Mouse (Mus musculus): Measurements from ENCODE around the gene Gm38100. TPM values are rescaled to one million over a fixed set of nuclear protein-coding genes. Genes with fewer than 3 reads are reported as not detected.

Gm38100 gene
- not detected in 2 replicates for polyA plus RNA-seq (2015; fragmentation: Nextera tagmentation; extraction: Ambion mirVana)

DNA sequence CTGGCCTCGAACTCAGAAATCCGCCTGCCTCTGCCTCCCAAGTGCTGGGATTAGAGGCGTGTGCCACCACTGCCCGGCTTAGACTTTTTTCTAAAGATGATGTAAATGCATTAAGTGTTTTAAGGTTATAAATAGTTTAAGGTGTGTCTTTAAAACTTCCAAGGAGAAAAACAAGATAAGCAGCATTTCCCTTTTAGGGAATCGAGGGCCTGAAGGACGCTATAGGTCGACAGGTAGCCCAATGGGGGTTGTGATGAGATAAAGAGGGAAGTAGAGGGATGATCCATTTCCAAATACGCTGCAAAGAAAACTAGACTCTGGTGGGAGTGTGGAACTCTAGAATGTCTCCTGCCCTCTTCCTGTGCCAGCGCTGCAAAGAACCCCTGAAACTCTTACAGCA lies at the start of gene Gm38100:
Gene Gm38100, plus strand, starts transcription at position 301 of the 400 bp plus-strand sequence.
- Histone ChIP-seq H3K4me3 (no peak within 1 kb of the TSS), H3K27me3 (no peaks in the 10 kb centered on the region), H3K9ac (no peak within 1 kb of the TSS), H3K36me3 (no peaks in the 10 kb centered on the region), H3K27ac (replicated peaks) (no peak within 1 kb of the TSS), H3K4me1 (replicated peaks) (no peaks in the 10 kb centered on the region), H3K4me2 (no peak within 1 kb of the TSS), H3K9me3 (no peaks in the 10 kb centered on the region)
- 91% methylated on average over 9 of the region's 9 CpGs for WGBS
- ATAC-seq (ENCODE audit: low read depth): no peak

GRCm38 (mm10) chr1:175870716-175871115 lies 49.4 kb upstream of the Gm38100 start:
- no peak for ATAC-seq (ENCODE audit: low read depth)
- Histone ChIP-seq H3K27me3 (no peaks in the 10 kb centered on the region), H3K4me3 (no peak overlapping the region), H3K9me3 (no peaks in the 10 kb centered on the region), H3K9ac (no peak overlapping the region), H3K36me3 (no peaks in the 10 kb centered on the region), H3K27ac (replicated peaks) (no peak overlapping the region), H3K4me2 (no peak overlapping the region), H3K4me1 (replicated peaks) (peaks cover 16% of the 10 kb centered on the region; the same call in 1 of the 2 replicates)
- WGBS: 59% methylated on average over 3 of the region's 3 CpGs

DNA sequence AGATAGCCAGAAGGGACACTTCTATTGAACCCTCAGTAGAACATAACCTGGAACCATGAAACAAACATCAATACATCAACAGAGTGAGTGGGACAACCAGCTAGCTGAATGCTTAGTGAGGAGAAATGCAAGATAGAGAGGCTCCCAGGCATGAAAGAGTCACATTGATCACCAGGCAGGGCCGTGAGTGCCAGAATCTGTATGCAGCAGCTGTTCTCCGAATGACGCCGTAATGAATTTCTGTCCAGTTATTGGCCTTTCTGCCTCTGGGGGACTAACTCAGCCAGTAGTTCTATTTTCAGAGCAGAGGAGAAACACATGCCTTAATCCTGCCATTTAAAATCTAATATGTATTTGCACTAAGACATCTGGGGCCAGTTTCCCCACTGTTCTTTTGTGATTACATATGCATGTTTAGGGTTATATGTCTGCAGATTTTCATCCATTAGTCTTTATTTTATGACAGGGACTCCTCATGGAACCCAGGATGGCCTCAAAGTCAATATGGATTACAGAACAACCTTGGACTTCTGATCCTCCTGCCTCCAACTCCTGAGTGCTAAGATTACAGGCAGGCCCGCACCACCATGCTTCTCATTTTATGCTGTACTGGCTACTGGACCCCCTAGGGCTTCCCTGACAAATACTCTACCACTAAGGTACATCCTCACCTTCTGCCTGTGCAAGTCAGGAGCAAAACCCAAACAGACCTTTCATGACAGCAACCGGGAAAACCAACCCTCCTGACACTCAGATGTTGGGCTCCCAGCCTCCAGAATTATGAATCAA lies 47.9 kb upstream of the Gm38100 start:
- peak overlapping the region; percentile 25; the same call in 1 of the 2 replicates for H3K27ac ChIP-seq (replicated peaks)
- H3K4me1 ChIP-seq (replicated peaks): peaks cover 16% of the 10 kb centered on the region; the same call in 1 of the 2 replicates
- no peaks in the 10 kb centered on the region for H3K27me3 ChIP-seq
- no peaks in the 10 kb centered on the region for H3K9me3 ChIP-seq
- H3K4me2 ChIP-seq: no peak overlapping the region
- 41% methylated on average over 6 of the region's 6 CpGs for WGBS
- ATAC-seq (ENCODE audit: low read depth): peak; percentile 71
- H3K36me3 ChIP-seq: no peaks in the 10 kb centered on the region
- H3K4me3 ChIP-seq: no peak overlapping the region
- no peak overlapping the region for H3K9ac ChIP-seq

DNA sequence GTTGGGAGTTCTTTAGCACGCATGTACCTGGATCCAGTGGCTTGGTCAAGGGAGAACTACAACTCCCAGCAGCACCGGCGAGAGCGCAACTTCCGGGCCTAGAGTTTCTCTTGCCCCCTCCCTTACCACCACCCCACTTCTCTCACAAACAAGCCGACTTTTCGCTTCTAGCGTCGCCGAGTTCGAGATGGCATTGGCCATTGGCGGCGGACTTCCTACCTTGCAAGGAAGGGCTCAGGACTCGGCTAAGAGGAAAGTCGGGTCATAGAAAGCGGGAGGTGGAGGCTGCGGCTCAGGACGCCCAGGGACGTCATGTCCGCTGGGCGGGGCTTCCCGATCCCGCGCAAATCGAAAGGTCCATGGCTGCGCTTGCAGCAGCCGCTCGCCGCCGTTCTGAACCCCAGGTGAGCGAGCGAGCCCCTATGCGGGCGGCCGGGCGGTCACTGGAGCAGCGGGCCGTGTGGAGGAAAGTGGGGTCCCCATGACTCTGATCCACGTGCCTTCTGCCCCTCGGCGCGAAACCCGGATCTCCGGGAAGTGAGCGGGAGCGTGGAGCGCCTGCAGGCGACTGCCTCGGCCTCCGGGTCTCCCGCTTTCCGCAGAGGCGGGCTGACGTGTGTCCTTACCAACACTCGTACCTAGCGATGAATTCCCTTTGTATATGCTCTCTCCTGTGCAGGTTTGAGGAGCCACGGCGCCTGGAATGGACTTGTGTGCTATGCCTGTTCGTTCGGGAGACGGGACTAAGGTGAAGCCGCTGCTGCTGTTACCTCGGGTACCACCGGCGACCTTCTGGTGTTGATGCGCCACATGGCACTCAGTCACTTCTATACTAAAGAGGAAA lies 39.5 kb upstream of the Gm38100 start, which contains the start of gene Exo1:
Gene Exo1, plus strand, starts transcription at position 129 of the 844 bp plus-strand sequence.
- ATAC-seq (ENCODE audit: low read depth): peak; percentile 98
- Histone ChIP-seq H3K9me3 (no peaks in the 10 kb centered on the region), H3K27me3 (no peaks in the 10 kb centered on the region), H3K36me3 (no peaks in the 10 kb centered on the region), H3K4me2 (peak within 1 kb of the TSS; percentile 91), H3K4me3 (peak within 1 kb of the TSS; percentile 76), H3K4me1 (replicated peaks) (peaks cover 11% of the 10 kb centered on the region), H3K9ac (peak within 1 kb of the TSS; percentile 71), H3K27ac (replicated peaks) (peak within 1 kb of the TSS; percentile 75)
- under 1% methylated on average over 64 of the region's 66 CpGs for WGBS

- no peak overlapping the region for H3K4me2 ChIP-seq
- H3K27ac ChIP-seq (replicated peaks): no peak overlapping the region
- WGBS: 89% methylated on average over 3 of the region's 3 CpGs
- no peaks in the 10 kb centered on the region for H3K27me3 ChIP-seq
- H3K9me3 ChIP-seq: no peaks in the 10 kb centered on the region
- no peaks in the 10 kb centered on the region for H3K36me3 ChIP-seq
- no peak overlapping the region for H3K4me3 ChIP-seq
- peaks cover 11% of the 10 kb centered on the region for H3K4me1 ChIP-seq (replicated peaks)
- ATAC-seq (ENCODE audit: low read depth): no peak
- no peak overlapping the region for H3K9ac ChIP-seq
Measured at GRCm38 (mm10) chr1:175883398-175883797, 36.7 kb upstream of the Gm38100 start.

- Histone ChIP-seq H3K9me3 (no peaks in the 10 kb centered on the region), H3K4me2 (no peak overlapping the region), H3K4me1 (replicated peaks) (no peaks in the 10 kb centered on the region), H3K27ac (replicated peaks) (no peak overlapping the region), H3K4me3 (no peak overlapping the region), H3K36me3 (no peaks in the 10 kb centered on the region), H3K27me3 (no peaks in the 10 kb centered on the region), H3K9ac (no peak overlapping the region)
- ATAC-seq (ENCODE audit: low read depth): no peak
- 94% methylated on average over 6 of the region's 6 CpGs for WGBS
Measured at GRCm38 (mm10) chr1:175893263-175893662, 26.9 kb upstream of the Gm38100 start.

DNA sequence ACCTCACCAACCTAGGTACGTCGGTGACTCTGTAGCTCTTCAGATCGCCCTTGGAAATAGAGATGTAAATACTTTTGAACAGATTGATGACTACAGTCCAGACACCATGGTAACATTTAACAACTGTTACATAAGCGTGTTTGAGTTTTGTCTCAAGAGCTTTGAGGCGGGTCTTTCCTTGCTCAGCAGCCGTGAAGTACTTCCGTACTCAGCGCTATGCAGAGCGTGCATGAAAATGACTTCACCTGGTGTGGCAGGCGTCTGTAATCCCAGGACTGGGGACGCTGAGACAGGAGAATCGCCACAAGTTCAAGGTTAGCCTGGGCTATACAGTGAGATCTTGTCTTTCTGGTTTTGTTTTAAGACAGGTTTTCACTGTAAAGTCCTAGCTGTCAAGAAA lies 26.4 kb upstream of the Gm38100 start:
- Histone ChIP-seq H3K36me3 (no peaks in the 10 kb centered on the region), H3K4me2 (no peak overlapping the region), H3K4me3 (no peak overlapping the region), H3K9me3 (no peaks in the 10 kb centered on the region), H3K9ac (no peak overlapping the region), H3K27ac (replicated peaks) (no peak overlapping the region), H3K27me3 (no peaks in the 10 kb centered on the region), H3K4me1 (replicated peaks) (no peaks in the 10 kb centered on the region)
- WGBS: 94% methylated on average over 12 of the region's 12 CpGs
- ATAC-seq (ENCODE audit: low read depth): no peak

GRCm38 (mm10) chr1:175911207-175911606 lies 8.9 kb upstream of the Gm38100 start:
- H3K4me1 ChIP-seq (replicated peaks): no peaks in the 10 kb centered on the region
- H3K27me3 ChIP-seq: no peaks in the 10 kb centered on the region
- H3K9me3 ChIP-seq: no peaks in the 10 kb centered on the region
- H3K9ac ChIP-seq: no peak overlapping the region
- H3K27ac ChIP-seq (replicated peaks): no peak overlapping the region
- H3K4me3 ChIP-seq: no peak overlapping the region
- ATAC-seq (ENCODE audit: low read depth): no peak
- WGBS: 90% methylated on average over 2 of the region's 2 CpGs
- H3K4me2 ChIP-seq: no peak overlapping the region
- H3K36me3 ChIP-seq: peaks cover 13% of the 10 kb centered on the region; the same call in 1 of the 2 replicates

GRCm38 (mm10) chr1:175912038-175912437 lies 8.1 kb upstream of the Gm38100 start:
- Histone ChIP-seq H3K9ac (no peak overlapping the region), H3K9me3 (no peaks in the 10 kb centered on the region), H3K4me3 (no peak overlapping the region), H3K27me3 (no peaks in the 10 kb centered on the region), H3K4me1 (replicated peaks) (no peaks in the 10 kb centered on the region), H3K36me3 (peaks cover 13% of the 10 kb centered on the region; the same call in 1 of the 2 replicates), H3K4me2 (no peak overlapping the region), H3K27ac (replicated peaks) (no peak overlapping the region)
- no peak for ATAC-seq (ENCODE audit: low read depth)
- 95% methylated on average over 3 of the region's 3 CpGs for WGBS

DNA sequence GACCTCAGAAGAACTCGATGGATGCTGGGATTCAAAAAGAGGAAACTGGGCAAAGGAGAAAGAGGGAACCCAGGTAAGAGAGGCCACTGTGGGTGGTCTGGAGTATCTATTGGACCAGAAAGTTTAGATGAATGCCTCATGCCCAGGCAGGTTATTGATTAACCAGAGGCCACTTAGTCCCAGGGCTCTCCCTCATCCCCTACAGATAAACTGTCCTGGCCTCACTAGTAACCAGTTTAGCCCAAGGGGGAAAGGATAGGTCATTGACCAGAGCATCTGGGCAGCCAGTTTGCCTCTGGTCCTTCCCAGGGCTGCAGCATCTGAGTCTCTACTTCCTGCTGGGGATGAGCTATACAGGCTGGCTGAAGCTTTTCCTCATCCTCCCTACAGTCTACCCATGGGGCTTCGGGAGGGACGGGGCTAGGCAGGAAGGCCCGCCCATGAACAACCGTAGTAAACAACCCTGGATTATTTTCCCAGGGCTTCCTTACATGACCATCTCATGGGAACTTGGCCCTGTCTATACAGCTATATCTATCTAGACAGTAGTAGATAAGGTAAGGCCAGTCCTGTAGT lies 6.3 kb upstream of the Gm38100 start:
- Histone ChIP-seq H3K27me3 (no peaks in the 10 kb centered on the region), H3K36me3 (peaks cover 11% of the 10 kb centered on the region; the same call in 1 of the 2 replicates), H3K4me1 (replicated peaks) (no peaks in the 10 kb centered on the region), H3K9ac (no peak overlapping the region), H3K4me2 (no peak overlapping the region), H3K27ac (replicated peaks) (no peak overlapping the region), H3K9me3 (no peaks in the 10 kb centered on the region), H3K4me3 (no peak overlapping the region)
- ATAC-seq (ENCODE audit: low read depth): no peak
- 59% methylated on average over 5 of the region's 5 CpGs for WGBS

DNA sequence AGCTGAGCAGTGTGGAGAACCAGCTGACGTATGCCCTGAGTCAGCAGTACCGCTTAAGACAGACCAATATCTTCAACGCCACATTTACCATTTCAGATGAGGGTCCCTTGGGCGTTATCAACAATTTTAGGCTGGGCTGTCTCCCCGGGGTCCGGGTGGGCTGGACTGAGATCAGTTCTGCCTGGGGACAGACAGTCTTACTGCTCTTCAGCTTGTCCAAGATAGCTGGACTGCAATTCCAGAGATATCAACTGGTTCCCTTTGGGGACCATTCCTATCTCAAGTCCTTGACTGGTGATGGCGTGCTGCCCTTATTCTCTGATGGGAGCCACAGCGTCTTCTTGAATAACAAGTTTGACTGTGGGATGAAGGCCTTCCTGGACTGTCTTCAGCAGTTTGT lies 962 bp downstream of the Gm38100 start:
- no peaks in the 10 kb centered on the region for H3K9me3 ChIP-seq
- ATAC-seq (ENCODE audit: low read depth): no peak
- WGBS: 92% methylated on average over 8 of the region's 8 CpGs
- no peaks in the 10 kb centered on the region for H3K4me1 ChIP-seq (replicated peaks)
- H3K4me2 ChIP-seq: no peak overlapping the region
- H3K27ac ChIP-seq (replicated peaks): no peak overlapping the region
- no peaks in the 10 kb centered on the region for H3K27me3 ChIP-seq
- no peak overlapping the region for H3K4me3 ChIP-seq
- H3K36me3 ChIP-seq: no peaks in the 10 kb centered on the region
- H3K9ac ChIP-seq: no peak overlapping the region
